Mouse (Mus musculus): ENCODE data around the gene Vmn2r23.
"Not testable (repeated sequence)": the region's sequence is repeated elsewhere in the genome, so short reads cannot be mapped to it uniquely, and the experiment has no call there.

Gene Vmn2r23

GRCm38 (mm10) chr6:123702370-123702769 is at the start of gene Vmn2r23:
TSS of gene Vmn2r23 (plus strand) at chr6:123702670.
- DNase-seq (ENCODE audit: low spot score) = no peak

- no peak for DNase-seq (ENCODE audit: low spot score)
Observed at GRCm38 (mm10) chr6:123657040-123657439, 45.4 kb upstream of the Vmn2r23 start.

GRCm38 (mm10) chr6:123696639-123697038 is 5.8 kb upstream of the Vmn2r23 start:
- DNase-seq (ENCODE audit: low spot score) = not testable (repeated sequence)

- DNase-seq (ENCODE audit: low spot score) = no peak
Observed at GRCm38 (mm10) chr6:123697213-123697612, 5.3 kb upstream of the Vmn2r23 start.

- no peak for DNase-seq (ENCODE audit: low spot score)
Observed at GRCm38 (mm10) chr6:123770031-123770430, 67.6 kb downstream of the Vmn2r23 start.

GRCm38 (mm10) chr6:123778579-123778978 is 76.1 kb downstream of the Vmn2r23 start, which contains the start of gene Vmn2r24:
TSS of gene Vmn2r24 (plus strand) at chr6:123778879.
- DNase-seq (ENCODE audit: low spot score) = no peak

- no peak for DNase-seq (ENCODE audit: low spot score)
Observed at GRCm38 (mm10) chr6:123784857-123785256, 82.4 kb downstream of the Vmn2r23 start.

- no peak for DNase-seq (ENCODE audit: low spot score)
Observed at GRCm38 (mm10) chr6:123793746-123794145, 91.3 kb downstream of the Vmn2r23 start.

Data from MN1 (cell line).